Mouse (Mus musculus) hindbrain, embryonic 11.5 days (tissue): ENCODE measurements around the gene Phka2. TPM values are rescaled to one million over a fixed set of nuclear protein-coding genes. Genes with fewer than 3 reads are reported as not detected.

Source experiments
- ATAC-seq: fragments of 200-750 bp; cut with Nextera tagmentation; 2 replicates; pipeline ENCODE4 v1.8.0; 2017; ENCODE audit warnings: mild to moderate bottlenecking, moderate TSS enrichment, moderate library complexity; ENCODE audit not compliant: low FRiP score
- DNase-seq: peaks from one replicate; pipeline ENCODE4 v3.0.0-alpha.2; 2015; ENCODE audit warnings: low spot score
- H3K27ac ChIP-seq: fragments of 300-500 bp; sonication (generic); 2 replicates; pipeline ENCODE4 v1.5.1; 2014; ENCODE audit warnings: mild to moderate bottlenecking, low read depth, low read length
- H3K27me3 ChIP-seq: fragments of 300-500 bp; sonication (generic); 2 replicates; pipeline ENCODE4 v1.6.1; 2014; ENCODE audit warnings: mild to moderate bottlenecking, low read length, moderate library complexity, mixed read lengths; ENCODE audit not compliant: control insufficient read depth, insufficient read depth
- H3K36me3 ChIP-seq: fragments of 300-500 bp; sonication (generic); 2 replicates; pipeline ENCODE4 v1.6.1; 2014; ENCODE audit warnings: mild to moderate bottlenecking, low read length, moderate library complexity, mixed read lengths; ENCODE audit not compliant: control insufficient read depth, insufficient read depth
- H3K4me1 ChIP-seq: fragments of 300-500 bp; sonication (generic); replicated peaks from 2 replicates; pipeline ENCODE4 v1.6.1; 2014; ENCODE audit warnings: low read length, mixed read lengths; ENCODE audit not compliant: control insufficient read depth, insufficient read depth
- H3K4me2 ChIP-seq: fragments of 300-500 bp; sonication (generic); replicated peaks from 2 replicates; pipeline ENCODE4 v1.6.1; 2014; ENCODE audit warnings: mild to moderate bottlenecking, low read depth, low read length
- H3K4me3 ChIP-seq: fragments of 300-500 bp; sonication (generic); 2 replicates; pipeline ENCODE4 v1.5.1; 2014; ENCODE audit warnings: low read depth, low read length
- H3K9ac ChIP-seq: fragments of 300-500 bp; sonication (generic); 2 replicates; pipeline ENCODE4 v1.6.1; 2014; ENCODE audit warnings: low read depth, low read length
- H3K9me3 ChIP-seq: fragments of 300-500 bp; sonication (generic); 2 replicates; pipeline ENCODE4 v1.6.1; 2016; ENCODE audit warnings: low read length; ENCODE audit not compliant: control insufficient read depth
- WGBS: fragments of 180-500 bp; shearing (Covaris S2); extraction: QIAGEN DNeasy Blood & Tissue Kit; methylation state at CpG from one replicate; pipeline ENCODE4 v1.1.7; 2014; 5-methylcytosine and 5-hydroxymethylcytosine counted together
- polyA plus RNA-seq: library from polyadenylated mRNA; unstranded; fragments of >200 nt; fragmentation: Nextera tagmentation; extraction: Ambion mirVana; gene quantifications from 2 replicates; pipeline ENCODE4 v1.2.1, GENCODE M21; 2014

The Phka2 gene
- polyA plus RNA-seq, 1 experiment from 2014 or later = 19.3 TPM

DNA sequence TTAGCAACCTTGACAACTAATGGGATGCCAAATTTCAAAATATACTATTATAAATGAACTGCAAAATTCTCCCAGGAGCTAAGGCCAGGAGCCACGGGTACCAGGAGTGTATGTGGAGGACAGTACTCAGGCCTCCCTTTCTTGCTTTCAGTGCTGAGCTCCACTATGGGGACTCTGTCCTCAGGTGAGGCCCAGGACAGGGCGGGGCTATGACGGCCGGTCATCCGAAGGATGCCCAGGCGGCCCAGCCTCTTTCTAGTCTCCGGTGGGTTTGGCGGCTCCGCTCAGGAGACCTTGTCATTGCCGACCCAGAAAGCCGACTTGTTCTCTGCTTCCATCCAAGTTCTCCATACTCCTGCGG, 299 bp upstream of the Phka2 start:
- no peaks in the 10 kb centered on the region; the same call in 1 of the 2 replicates for H3K27me3 ChIP-seq
- H3K4me1 ChIP-seq = no peaks in the 10 kb centered on the region
- peak; percentile 88 for ATAC-seq
- H3K9ac ChIP-seq = no peak overlapping the region; the same call in 1 of the 2 replicates
- WGBS = 17% methylated on average over 8 of the region's 12 CpGs
- H3K4me3 ChIP-seq = peak overlapping the region; percentile 56
- peak overlapping the region; percentile 37 for H3K4me2 ChIP-seq
- no peak overlapping the region for H3K27ac ChIP-seq
- DNase-seq = no peak
- no peaks in the 10 kb centered on the region for H3K9me3 ChIP-seq
- no peaks in the 10 kb centered on the region for H3K36me3 ChIP-seq

DNA sequence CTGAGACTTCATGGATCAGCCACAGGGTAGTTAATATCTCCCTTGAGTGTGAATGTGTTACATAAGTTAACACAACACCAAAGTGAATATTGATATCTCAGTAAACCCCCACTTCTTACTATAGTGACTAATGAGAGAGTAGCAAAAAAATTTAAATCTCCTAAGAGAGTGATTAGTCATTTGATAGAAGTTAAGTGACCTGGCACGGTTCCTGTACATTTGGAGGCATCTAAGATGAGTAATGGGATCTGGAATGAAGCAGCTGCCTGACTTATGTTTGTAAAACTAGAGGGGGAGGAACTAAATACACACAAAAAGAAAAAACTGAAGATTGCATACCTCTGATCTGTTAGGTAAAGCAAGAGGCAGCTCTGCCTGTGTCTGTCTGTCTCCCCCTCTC, 7.1 kb downstream of the Phka2 start:
- H3K9ac ChIP-seq = no peak overlapping the region
- no peak overlapping the region for H3K27ac ChIP-seq
- H3K4me1 ChIP-seq = no peaks in the 10 kb centered on the region
- DNase-seq (no peak), ATAC-seq (no peak)
- H3K27me3 ChIP-seq = no peaks in the 10 kb centered on the region
- H3K4me3 ChIP-seq = no peak overlapping the region
- no peak overlapping the region for H3K4me2 ChIP-seq
- 82% methylated on average over 1 of the region's 1 CpGs for WGBS
- no peaks in the 10 kb centered on the region for H3K36me3 ChIP-seq
- no peaks in the 10 kb centered on the region for H3K9me3 ChIP-seq

DNA sequence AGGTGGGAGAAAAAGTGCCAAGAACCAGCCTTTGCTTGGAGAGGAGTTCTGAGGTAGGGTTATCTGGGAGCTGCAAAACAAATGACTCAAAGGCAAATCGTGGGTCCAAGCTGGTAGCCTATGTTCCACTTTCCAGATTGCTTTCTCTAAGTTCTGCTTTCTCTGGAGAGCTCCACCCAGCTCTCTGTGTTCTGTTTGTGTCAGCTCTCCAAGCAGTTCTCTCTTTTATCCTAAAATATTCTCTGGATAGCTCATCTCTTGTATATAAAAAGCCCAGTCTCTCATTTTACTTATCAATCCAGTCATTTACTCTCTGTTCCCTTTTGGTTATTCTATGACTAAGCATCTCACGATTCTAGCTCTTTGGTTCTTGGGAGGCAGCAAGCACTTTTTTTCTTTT, 8.2 kb downstream of the Phka2 start:
- no peak overlapping the region for H3K4me2 ChIP-seq
- no peaks in the 10 kb centered on the region for H3K4me1 ChIP-seq
- H3K27me3 ChIP-seq = no peaks in the 10 kb centered on the region
- ATAC-seq (no peak), DNase-seq (no peak)
- no peaks in the 10 kb centered on the region for H3K9me3 ChIP-seq
- H3K9ac ChIP-seq = no peak overlapping the region
- no peak overlapping the region for H3K27ac ChIP-seq
- 65% methylated on average over 2 of the region's 2 CpGs for WGBS
- no peaks in the 10 kb centered on the region for H3K36me3 ChIP-seq
- no peak overlapping the region for H3K4me3 ChIP-seq

- Histone ChIP-seq H3K27ac (no peak overlapping the region), H3K4me3 (no peak overlapping the region), H3K36me3 (no peaks in the 10 kb centered on the region), H3K4me2 (no peak overlapping the region), H3K4me1 (no peaks in the 10 kb centered on the region), H3K27me3 (no peaks in the 10 kb centered on the region), H3K9ac (no peak overlapping the region), H3K9me3 (no peaks in the 10 kb centered on the region)
- no peak for DNase-seq
- no peak for ATAC-seq
Observed at GRCm38 (mm10) chrX:160516027-160516426, 14.1 kb downstream of the Phka2 start.

DNA sequence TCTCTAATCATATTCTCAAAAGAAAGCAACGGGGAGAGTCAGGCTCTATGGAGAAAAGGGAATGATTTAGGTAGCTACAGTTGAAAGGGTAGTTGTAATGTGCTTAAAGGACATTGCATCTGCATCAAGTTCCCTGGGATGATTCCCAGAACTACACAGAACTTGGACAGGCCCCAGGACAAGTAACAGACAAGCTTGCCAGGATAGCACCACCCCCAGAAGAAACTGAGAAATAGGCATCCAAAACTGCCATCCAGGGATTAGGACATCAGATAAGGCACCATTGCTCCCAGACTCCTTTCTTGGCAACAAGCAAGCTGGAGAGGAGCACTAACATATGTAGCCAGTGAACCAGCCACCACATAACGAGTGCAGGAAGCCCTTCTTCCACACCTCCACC, 40.8 kb downstream of the Phka2 start:
- WGBS = 86% methylated on average over 2 of the region's 2 CpGs
- Histone ChIP-seq H3K9me3 (no peaks in the 10 kb centered on the region), H3K27me3 (no peaks in the 10 kb centered on the region), H3K4me2 (no peak overlapping the region), H3K4me1 (no peaks in the 10 kb centered on the region), H3K9ac (no peak overlapping the region), H3K4me3 (no peak overlapping the region), H3K27ac (no peak overlapping the region), H3K36me3 (no peaks in the 10 kb centered on the region)
- no peak for ATAC-seq
- DNase-seq = no peak

- no peak for DNase-seq
- H3K4me2 ChIP-seq = no peak overlapping the region
- no peak overlapping the region for H3K9ac ChIP-seq
- H3K27me3 ChIP-seq = peaks cover 2% of the 10 kb centered on the region; the same call in 1 of the 2 replicates
- H3K9me3 ChIP-seq = no peaks in the 10 kb centered on the region
- H3K36me3 ChIP-seq = no peaks in the 10 kb centered on the region
- no peak for ATAC-seq
- WGBS = 70% methylated on average over 1 of the region's 1 CpGs
- H3K4me1 ChIP-seq = no peaks in the 10 kb centered on the region
- no peak overlapping the region for H3K4me3 ChIP-seq
- H3K27ac ChIP-seq = no peak overlapping the region
Observed at GRCm38 (mm10) chrX:160548875-160549274, 46.9 kb downstream of the Phka2 start.

DNA sequence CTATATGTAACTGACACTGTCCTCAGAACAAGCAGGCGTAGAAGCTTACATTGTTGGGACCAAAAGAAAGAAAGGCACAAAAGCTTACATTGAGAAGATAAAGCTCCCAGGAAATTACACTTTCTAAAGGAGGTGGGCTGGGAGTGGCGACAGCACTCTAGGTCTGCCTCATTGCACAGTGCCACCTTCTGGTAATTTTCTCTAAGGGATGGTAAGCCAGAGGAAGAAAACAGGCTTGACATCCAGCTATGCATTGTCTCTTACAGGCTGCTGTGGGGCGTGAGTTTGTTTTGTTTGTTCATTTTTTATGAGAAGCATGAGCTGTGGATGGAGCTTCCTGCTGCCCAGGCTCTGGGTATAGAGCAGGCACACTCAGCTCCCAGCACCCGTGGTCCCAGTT, 50.1 kb downstream of the Phka2 start:
- Histone ChIP-seq H3K36me3 (no peaks in the 10 kb centered on the region), H3K9me3 (no peaks in the 10 kb centered on the region), H3K4me3 (no peak overlapping the region), H3K27me3 (peaks cover 2% of the 10 kb centered on the region; the same call in 1 of the 2 replicates), H3K9ac (no peak overlapping the region), H3K4me2 (no peak overlapping the region), H3K4me1 (no peaks in the 10 kb centered on the region), H3K27ac (no peak overlapping the region)
- peak; percentile 0 for DNase-seq
- ATAC-seq = no peak
- WGBS = 60% methylated on average over 4 of the region's 4 CpGs

DNA sequence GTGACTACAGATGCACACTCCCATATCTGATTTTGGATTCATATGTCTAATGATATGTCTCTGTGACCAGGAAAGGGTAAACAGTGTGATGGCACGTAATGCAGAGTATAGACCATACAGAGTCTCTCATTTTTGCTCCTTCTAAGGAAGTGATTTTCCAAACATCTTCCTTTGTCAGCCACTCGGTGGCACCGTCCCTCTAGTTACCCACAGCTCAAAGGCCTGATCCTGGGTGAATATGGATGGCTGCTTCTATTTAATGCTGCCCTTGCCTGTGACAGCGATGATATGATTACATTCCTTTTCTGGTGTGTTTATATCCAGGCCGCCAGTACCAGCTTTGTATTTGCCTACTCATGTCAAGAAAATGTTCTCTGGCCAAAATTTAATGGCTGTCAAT, 81.6 kb downstream of the Phka2 start:
- 88% methylated on average over 5 of the region's 5 CpGs for WGBS
- Histone ChIP-seq H3K27me3 (peaks cover 3% of the 10 kb centered on the region; the same call in 1 of the 2 replicates), H3K4me1 (no peaks in the 10 kb centered on the region), H3K9me3 (no peaks in the 10 kb centered on the region), H3K4me3 (no peak overlapping the region), H3K9ac (no peak overlapping the region), H3K27ac (no peak overlapping the region), H3K4me2 (no peak overlapping the region), H3K36me3 (no peaks in the 10 kb centered on the region)
- peak; percentile 11 for DNase-seq
- ATAC-seq = no peak

GRCm38 (mm10) chrX:160584148-160584838, 82.3 kb downstream of the Phka2 start:
- Histone ChIP-seq H3K4me3 (no peak overlapping the region), H3K9me3 (no peaks in the 10 kb centered on the region), H3K36me3 (no peaks in the 10 kb centered on the region), H3K27me3 (peaks cover 3% of the 10 kb centered on the region; the same call in 1 of the 2 replicates), H3K4me2 (no peak overlapping the region), H3K27ac (no peak overlapping the region), H3K4me1 (no peaks in the 10 kb centered on the region), H3K9ac (no peak overlapping the region)
- ATAC-seq (no peak), DNase-seq (no peak)
- WGBS = 90% methylated on average over 4 of the region's 4 CpGs
